Mouse (Mus musculus): Measurements from ENCODE around the gene Nuak2. TPM values are rescaled to one million over a fixed set of nuclear protein-coding genes. Genes with fewer than 3 reads are reported as not detected.

The Nuak2 gene
- polyA plus RNA-seq, 1 experiment: 4.7 TPM

DNA sequence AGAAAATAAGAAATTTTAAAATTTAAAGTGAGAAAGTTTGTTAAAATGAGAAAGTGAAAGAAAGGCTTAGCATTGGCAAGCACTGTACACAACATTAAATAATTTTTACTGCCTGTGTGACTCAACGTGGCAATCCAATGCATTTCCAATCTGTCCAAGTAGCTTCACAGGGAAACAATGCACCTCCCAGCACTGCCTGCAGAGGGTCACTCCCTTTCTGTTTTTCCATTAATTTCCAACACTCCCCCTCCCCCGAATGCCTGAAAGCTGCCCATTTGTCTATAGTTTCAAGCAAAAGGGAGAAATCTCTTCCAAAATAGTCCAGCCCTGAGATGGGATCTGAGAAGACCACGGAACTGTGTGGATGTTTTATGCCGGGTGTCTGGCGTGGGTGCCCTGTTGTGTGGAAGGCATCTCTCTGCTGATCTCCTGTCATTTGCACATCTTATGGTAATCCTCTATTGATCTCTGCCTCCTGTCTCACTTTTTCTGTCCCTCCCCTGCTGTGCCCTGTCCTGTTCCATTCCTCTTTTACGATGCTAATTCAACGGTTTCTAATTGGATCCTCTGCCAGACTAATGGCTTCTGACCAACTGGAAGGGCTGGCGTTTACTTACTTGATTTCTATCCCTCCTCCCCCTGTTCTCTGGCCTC, 34.3 kb upstream of the Nuak2 start:
- no peak overlapping the region for H3K27ac ChIP-seq (ENCODE audit: control insufficient read depth, insufficient read depth, low read depth, low read length)
- H3K4me1 ChIP-seq (ENCODE audit: control insufficient read depth, insufficient read depth, low read length): no peaks in the 10 kb centered on the region
- no peaks in the 10 kb centered on the region for H3K27me3 ChIP-seq (ENCODE audit: control insufficient read depth, insufficient read depth, low read length)
- no peak overlapping the region for H3K4me3 ChIP-seq (ENCODE audit: control insufficient read depth, low read depth, low read length)
- TF ChIP-seq POLR2A (IDR thresholded peaks at IDR 0.05; ENCODE audit: control insufficient read depth, low read depth, low read length): no peak
- TF ChIP-seq CTCF (IDR thresholded peaks at IDR 0.05; ENCODE audit: control insufficient read depth, insufficient read depth, insufficient replicate concordance, low read depth, low read length): no peak
- no peaks in the 10 kb centered on the region for H3K36me3 ChIP-seq (ENCODE audit: control insufficient read depth, insufficient read depth, low read length)

DNA sequence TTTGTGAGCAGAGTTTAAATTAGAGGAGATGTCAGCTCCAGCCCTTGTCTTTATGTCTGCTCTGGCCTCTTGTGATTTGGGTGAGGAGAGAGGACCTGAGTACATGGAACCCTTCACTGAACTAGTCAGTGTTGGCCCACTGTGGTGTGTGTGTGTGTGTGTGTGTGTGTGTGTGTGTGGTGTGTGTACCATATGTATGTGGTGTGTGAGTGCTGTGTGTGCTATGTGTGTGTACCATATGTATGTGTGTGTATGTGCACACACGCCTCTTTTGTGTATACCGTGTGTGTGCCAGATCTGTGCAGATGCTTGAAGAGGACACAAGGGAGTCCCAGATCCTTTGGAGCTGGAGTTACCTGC, 33.8 kb upstream of the Nuak2 start:
- Histone ChIP-seq H3K27ac (ENCODE audit: control insufficient read depth, insufficient read depth, low read depth, low read length) (no peak overlapping the region), H3K4me3 (ENCODE audit: control insufficient read depth, low read depth, low read length) (no peak overlapping the region), H3K36me3 (ENCODE audit: control insufficient read depth, insufficient read depth, low read length) (no peaks in the 10 kb centered on the region), H3K27me3 (ENCODE audit: control insufficient read depth, insufficient read depth, low read length) (no peaks in the 10 kb centered on the region), H3K4me1 (ENCODE audit: control insufficient read depth, insufficient read depth, low read length) (no peaks in the 10 kb centered on the region)
- no peak for TF ChIP-seq POLR2A (IDR thresholded peaks at IDR 0.05; ENCODE audit: control insufficient read depth, low read depth, low read length)
- no peak for TF ChIP-seq CTCF (IDR thresholded peaks at IDR 0.05; ENCODE audit: control insufficient read depth, insufficient read depth, insufficient replicate concordance, low read depth, low read length)

DNA sequence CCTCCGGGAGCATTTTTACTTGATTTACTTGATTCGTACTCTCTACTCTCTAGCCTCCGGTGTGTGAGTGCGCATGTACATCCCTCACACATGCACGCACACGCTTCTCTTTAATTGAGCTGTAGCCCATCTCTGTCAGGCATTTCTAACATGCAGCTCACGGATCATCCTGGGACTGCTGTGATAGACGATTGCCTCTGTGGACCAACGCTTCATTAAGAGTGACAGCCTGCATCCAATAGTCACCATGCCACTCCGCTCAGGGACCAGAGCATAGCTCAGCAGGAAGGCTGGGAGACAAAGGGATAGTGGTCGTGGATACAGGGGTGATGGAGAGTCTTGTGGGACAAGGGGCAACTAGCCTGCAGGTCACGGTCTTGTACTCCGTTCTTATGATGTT, 32.9 kb upstream of the Nuak2 start:
- Histone ChIP-seq H3K27ac (ENCODE audit: control insufficient read depth, insufficient read depth, low read depth, low read length) (no peak overlapping the region), H3K27me3 (ENCODE audit: control insufficient read depth, insufficient read depth, low read length) (no peaks in the 10 kb centered on the region), H3K4me1 (ENCODE audit: control insufficient read depth, insufficient read depth, low read length) (no peaks in the 10 kb centered on the region), H3K4me3 (ENCODE audit: control insufficient read depth, low read depth, low read length) (no peak overlapping the region), H3K36me3 (ENCODE audit: control insufficient read depth, insufficient read depth, low read length) (no peaks in the 10 kb centered on the region)
- no peak for TF ChIP-seq CTCF (IDR thresholded peaks at IDR 0.05; ENCODE audit: control insufficient read depth, insufficient read depth, insufficient replicate concordance, low read depth, low read length)
- TF ChIP-seq POLR2A (IDR thresholded peaks at IDR 0.05; ENCODE audit: control insufficient read depth, low read depth, low read length): no peak

DNA sequence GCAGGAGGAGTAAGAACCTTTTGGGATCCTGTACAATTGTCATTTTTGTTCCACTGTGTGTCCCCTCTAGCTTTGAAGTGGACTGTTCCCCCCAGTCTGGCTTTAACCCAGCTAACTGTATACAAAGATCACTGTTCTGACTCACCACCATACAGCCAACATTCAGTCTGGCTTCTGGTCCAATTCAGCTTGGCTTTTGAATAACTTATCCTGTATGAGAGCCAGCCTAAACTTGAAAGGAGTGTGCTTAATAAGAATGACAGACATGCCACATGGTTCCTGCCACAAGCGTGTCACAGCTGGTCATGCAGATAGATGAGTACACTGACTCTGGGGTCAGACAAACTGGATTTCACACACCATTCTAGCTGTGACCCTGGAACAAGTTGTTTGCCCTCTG, 29.2 kb upstream of the Nuak2 start:
- no peaks in the 10 kb centered on the region for H3K27me3 ChIP-seq (ENCODE audit: control insufficient read depth, insufficient read depth, low read length)
- H3K4me1 ChIP-seq (ENCODE audit: control insufficient read depth, insufficient read depth, low read length): no peaks in the 10 kb centered on the region

DNA sequence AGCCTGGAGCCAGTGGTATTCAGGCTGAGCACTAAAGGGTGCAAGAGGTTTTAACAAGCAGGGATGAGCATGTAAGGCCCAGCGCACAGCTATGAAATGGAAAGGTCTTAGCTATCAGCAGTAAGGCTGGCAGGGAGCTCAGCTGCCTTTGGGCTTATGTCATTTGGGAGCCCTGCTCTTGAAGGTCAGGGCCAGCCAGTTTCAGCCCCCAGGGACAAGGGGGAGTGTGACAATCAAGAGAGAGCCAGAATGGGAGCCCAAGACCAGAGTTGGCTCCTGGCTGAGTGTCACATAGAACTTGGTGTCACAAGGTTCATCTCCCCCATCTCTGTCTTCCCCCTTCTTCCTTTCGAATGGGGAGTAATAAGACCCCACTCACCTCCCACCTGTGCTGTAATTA, 28.5 kb upstream of the Nuak2 start:
- no peaks in the 10 kb centered on the region for H3K27me3 ChIP-seq (ENCODE audit: control insufficient read depth, insufficient read depth, low read length)
- no peak overlapping the region for H3K4me3 ChIP-seq (ENCODE audit: control insufficient read depth, low read depth, low read length)
- TF ChIP-seq CTCF (IDR thresholded peaks at IDR 0.05; ENCODE audit: control insufficient read depth, insufficient read depth, insufficient replicate concordance, low read depth, low read length) (no peak), POLR2A (IDR thresholded peaks at IDR 0.05; ENCODE audit: control insufficient read depth, low read depth, low read length) (no peak)
- no peaks in the 10 kb centered on the region for H3K36me3 ChIP-seq (ENCODE audit: control insufficient read depth, insufficient read depth, low read length)
- no peaks in the 10 kb centered on the region for H3K4me1 ChIP-seq (ENCODE audit: control insufficient read depth, insufficient read depth, low read length)
- no peak overlapping the region for H3K27ac ChIP-seq (ENCODE audit: control insufficient read depth, insufficient read depth, low read depth, low read length)

More for the DNA sequence above, 29.2 kb upstream of the Nuak2 start:
- no peak overlapping the region for H3K27ac ChIP-seq (ENCODE audit: control insufficient read depth, insufficient read depth, low read depth, low read length)
- H3K4me3 ChIP-seq (ENCODE audit: control insufficient read depth, low read depth, low read length): no peak overlapping the region
- H3K36me3 ChIP-seq (ENCODE audit: control insufficient read depth, insufficient read depth, low read length): no peaks in the 10 kb centered on the region
- no peak for TF ChIP-seq POLR2A (IDR thresholded peaks at IDR 0.05; ENCODE audit: control insufficient read depth, low read depth, low read length)
- TF ChIP-seq CTCF (IDR thresholded peaks at IDR 0.05; ENCODE audit: control insufficient read depth, insufficient read depth, insufficient replicate concordance, low read depth, low read length): no peak

DNA sequence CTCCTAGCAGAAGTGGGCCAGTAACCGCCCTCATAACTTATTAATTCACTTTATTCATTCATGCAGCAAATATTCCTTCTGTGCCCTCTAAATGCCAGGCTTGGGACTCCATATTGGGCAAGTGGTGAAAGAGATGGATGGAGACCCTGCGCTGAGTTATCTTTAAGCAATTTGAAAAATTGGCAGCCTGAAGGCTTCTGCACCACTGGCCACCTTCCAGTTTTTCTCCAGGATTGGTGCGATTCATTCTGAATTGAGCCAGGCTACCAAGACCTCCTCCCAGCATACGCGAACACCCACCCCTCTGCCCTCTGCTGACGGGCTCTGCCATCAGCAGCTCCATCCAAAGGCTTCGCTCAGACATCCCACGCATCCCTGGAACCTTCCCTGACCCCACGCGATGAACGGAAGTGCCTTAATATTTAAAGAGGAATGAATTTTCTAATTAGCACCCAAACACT, 27.9 kb upstream of the Nuak2 start:
- H3K36me3 ChIP-seq (ENCODE audit: control insufficient read depth, insufficient read depth, low read length): no peaks in the 10 kb centered on the region
- no peak for TF ChIP-seq POLR2A (IDR thresholded peaks at IDR 0.05; ENCODE audit: control insufficient read depth, low read depth, low read length)
- no peak; the same call in 1 of the 2 replicates for TF ChIP-seq CTCF (IDR thresholded peaks at IDR 0.05; ENCODE audit: control insufficient read depth, insufficient read depth, insufficient replicate concordance, low read depth, low read length)
- no peaks in the 10 kb centered on the region for H3K27me3 ChIP-seq (ENCODE audit: control insufficient read depth, insufficient read depth, low read length)
- no peak overlapping the region for H3K27ac ChIP-seq (ENCODE audit: control insufficient read depth, insufficient read depth, low read depth, low read length)
- no peak overlapping the region for H3K4me3 ChIP-seq (ENCODE audit: control insufficient read depth, low read depth, low read length)
- no peaks in the 10 kb centered on the region for H3K4me1 ChIP-seq (ENCODE audit: control insufficient read depth, insufficient read depth, low read length)

DNA sequence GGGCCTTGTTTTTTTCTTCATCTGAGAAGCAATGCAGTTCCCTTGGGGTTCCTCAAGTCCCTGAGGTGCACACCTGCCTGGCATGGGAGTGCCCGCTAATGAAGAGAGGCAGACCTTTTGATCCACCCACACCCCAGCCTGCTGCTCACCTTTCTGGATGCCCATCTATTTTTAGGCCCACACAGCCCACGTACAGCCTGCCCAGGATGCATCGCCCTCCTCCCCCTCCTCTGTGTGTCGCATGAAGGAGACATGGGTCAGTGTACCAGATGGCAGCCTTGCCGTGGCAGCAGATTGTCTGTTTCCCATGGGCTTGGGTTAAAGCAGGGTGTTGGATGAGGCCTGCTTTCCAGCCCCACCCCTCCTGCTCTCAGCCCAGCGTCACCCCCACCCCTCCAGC, 26.0 kb upstream of the Nuak2 start:
- H3K27ac ChIP-seq (ENCODE audit: control insufficient read depth, insufficient read depth, low read depth, low read length): no peak overlapping the region

More for the DNA sequence above, 26.0 kb upstream of the Nuak2 start:
- Histone ChIP-seq H3K27me3 (ENCODE audit: control insufficient read depth, insufficient read depth, low read length) (no peaks in the 10 kb centered on the region), H3K4me1 (ENCODE audit: control insufficient read depth, insufficient read depth, low read length) (no peaks in the 10 kb centered on the region), H3K4me3 (ENCODE audit: control insufficient read depth, low read depth, low read length) (no peak overlapping the region), H3K36me3 (ENCODE audit: control insufficient read depth, insufficient read depth, low read length) (no peaks in the 10 kb centered on the region)
- TF ChIP-seq CTCF (IDR thresholded peaks at IDR 0.05; ENCODE audit: control insufficient read depth, insufficient read depth, insufficient replicate concordance, low read depth, low read length) (no peak), POLR2A (IDR thresholded peaks at IDR 0.05; ENCODE audit: control insufficient read depth, low read depth, low read length) (no peak)

Measured in testis, adult 2 months (tissue).